Mouse (Mus musculus): ENCODE data around the gene Serinc2.
"Not testable (repeated sequence)": the region's sequence is repeated elsewhere in the genome, so short reads cannot be mapped to it uniquely, and the experiment has no call there.

GRCm38 (mm10) chr4:130243621-130244020, 35.4 kb downstream of the Serinc2 start:
- TF ChIP-seq CTCF (IDR thresholded peaks at IDR 0.05; ENCODE audit: insufficient read depth, low read length); POLR2A (IDR thresholded peaks at IDR 0.05; ENCODE audit: borderline replicate concordance, extremely low read depth, low read depth, low read length): not testable (repeated sequence)
